Mouse (Mus musculus): Measurements from ENCODE around the gene Ptchd1.

Gene Ptchd1

GRCm38 (mm10) chrX:155623701-155624281 is at the start of gene Ptchd1:
Ptchd1 (minus strand) TSS chrX:155623814.
- DNase-seq (ENCODE audit: low read depth), result peak; percentile 20

- DNase-seq (ENCODE audit: low read depth), result no peak
Observed at GRCm38 (mm10) chrX:155657971-155658370, 34.4 kb upstream of the Ptchd1 start.

- DNase-seq (ENCODE audit: low read depth), result no peak
Observed at GRCm38 (mm10) chrX:155645975-155646374, 22.4 kb upstream of the Ptchd1 start.

- peak; percentile 50 for DNase-seq (ENCODE audit: low read depth)
Observed at GRCm38 (mm10) chrX:155643975-155644374, 20.4 kb upstream of the Ptchd1 start.

GRCm38 (mm10) chrX:155625671-155626196 is 2.1 kb upstream of the Ptchd1 start:
- no peak for DNase-seq (ENCODE audit: low read depth)

GRCm38 (mm10) chrX:155624895-155625294 is 1.3 kb upstream of the Ptchd1 start:
- DNase-seq (ENCODE audit: low read depth), result no peak

GRCm38 (mm10) chrX:155624341-155624841 is 777 bp upstream of the Ptchd1 start, which contains the start of gene Gm15155:
Gm15155 (plus strand) TSS chrX:155624741.
- no peak for DNase-seq (ENCODE audit: low read depth)

GRCm38 (mm10) chrX:155622961-155623599 is 534 bp downstream of the Ptchd1 start:
- peak; percentile 9 for DNase-seq (ENCODE audit: low read depth)

- DNase-seq (ENCODE audit: low read depth), result peak; percentile 20
Observed at GRCm38 (mm10) chrX:155622527-155622926, 1.1 kb downstream of the Ptchd1 start.

GRCm38 (mm10) chrX:155601196-155601595 is 22.4 kb downstream of the Ptchd1 start:
- DNase-seq (ENCODE audit: low read depth), result no peak

GRCm38 (mm10) chrX:155596390-155596789 is 27.2 kb downstream of the Ptchd1 start:
- DNase-seq (ENCODE audit: low read depth), result no peak

GRCm38 (mm10) chrX:155594685-155595084 is 28.9 kb downstream of the Ptchd1 start:
- no peak for DNase-seq (ENCODE audit: low read depth)

- DNase-seq (ENCODE audit: low read depth), result peak; percentile 20
Observed at GRCm38 (mm10) chrX:155592467-155592866, 31.1 kb downstream of the Ptchd1 start.

- DNase-seq (ENCODE audit: low read depth), result no peak
Observed at GRCm38 (mm10) chrX:155591490-155591889, 32.1 kb downstream of the Ptchd1 start.

- peak; percentile 51 for DNase-seq (ENCODE audit: low read depth)
Observed at GRCm38 (mm10) chrX:155584586-155584985, 39.0 kb downstream of the Ptchd1 start.

GRCm38 (mm10) chrX:155579791-155580190 is 43.8 kb downstream of the Ptchd1 start:
- peak; percentile 60 for DNase-seq (ENCODE audit: low read depth)

GRCm38 (mm10) chrX:155572396-155572795 is 51.2 kb downstream of the Ptchd1 start:
- peak; percentile 59 for DNase-seq (ENCODE audit: low read depth)

GRCm38 (mm10) chrX:155543780-155544179 is 79.8 kb downstream of the Ptchd1 start:
- no peak for DNase-seq (ENCODE audit: low read depth)

Data from NIH3T3 (cell line).